Mouse (Mus musculus) lung, adult 18-20 months (tissue): ENCODE results near the gene Slc10a4.

Experiments used
- DNase-seq, 2 experiments: peaks; one replicate each; pipeline ENCODE4 v3.0.0; 2022; ENCODE audit warnings: mixed read lengths in 2 of 2

Gene Slc10a4

DNA sequence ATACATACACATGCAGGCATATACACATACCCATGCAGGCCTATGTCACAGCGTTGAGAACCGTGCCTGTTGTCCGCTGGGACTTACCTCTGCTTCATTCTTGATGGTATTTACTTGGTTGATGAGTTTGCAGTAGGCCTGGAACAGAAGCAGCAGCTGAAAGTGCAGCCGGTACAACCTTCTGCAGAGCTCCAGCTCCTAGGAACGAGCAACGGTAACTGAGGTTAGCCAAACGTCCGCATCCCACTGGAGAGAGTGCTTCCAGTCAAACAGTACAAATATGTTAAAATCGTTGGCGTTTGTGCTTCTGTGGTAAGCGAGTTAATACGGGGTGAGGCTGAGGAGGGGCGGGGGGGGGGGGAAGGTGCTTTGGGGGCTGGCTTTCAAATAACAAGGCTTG is 17.1 kb downstream of the Slc10a4 start:
- DNase-seq = no peak

DNA sequence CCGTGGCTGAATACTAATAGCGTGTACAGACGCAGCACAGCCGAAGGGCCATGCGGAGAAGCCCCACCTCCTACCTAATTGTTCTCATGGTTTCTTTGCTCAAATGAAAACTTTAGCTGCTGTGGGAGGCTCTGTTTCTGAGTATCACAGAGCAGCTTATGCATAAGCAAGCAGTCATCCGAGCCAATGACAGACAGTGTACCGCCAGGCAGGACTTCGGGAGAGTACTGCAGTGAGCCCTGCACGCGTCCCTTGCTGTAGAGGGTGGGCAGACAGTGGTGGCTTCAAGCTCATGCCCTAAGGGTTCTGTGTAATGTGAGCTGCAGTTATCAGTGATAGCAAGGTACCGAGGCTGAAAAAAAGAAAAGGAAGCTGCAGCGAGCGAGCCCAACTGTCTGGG is 22.0 kb downstream of the Slc10a4 start:
- no peak for DNase-seq

DNA sequence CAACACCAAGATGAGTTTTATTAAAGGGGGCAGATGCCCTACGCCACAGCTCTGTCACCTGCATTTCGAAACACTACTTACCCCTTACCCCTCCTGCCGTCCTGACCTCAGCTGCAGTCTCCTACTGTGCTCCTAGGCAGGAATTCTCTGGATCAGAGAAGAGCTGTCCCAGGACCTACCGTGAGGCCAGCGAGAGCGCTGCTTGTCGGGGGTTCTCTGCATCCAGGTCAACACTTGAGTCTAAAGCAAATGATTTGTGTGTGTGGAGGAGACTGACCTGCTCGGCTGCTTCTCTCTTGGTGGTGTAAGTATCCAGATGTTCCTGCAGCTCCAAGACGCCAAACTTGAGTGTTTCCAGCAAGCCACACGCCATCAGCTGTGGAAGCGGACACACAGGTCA is 25.8 kb downstream of the Slc10a4 start:
- DNase-seq = no peak

DNA sequence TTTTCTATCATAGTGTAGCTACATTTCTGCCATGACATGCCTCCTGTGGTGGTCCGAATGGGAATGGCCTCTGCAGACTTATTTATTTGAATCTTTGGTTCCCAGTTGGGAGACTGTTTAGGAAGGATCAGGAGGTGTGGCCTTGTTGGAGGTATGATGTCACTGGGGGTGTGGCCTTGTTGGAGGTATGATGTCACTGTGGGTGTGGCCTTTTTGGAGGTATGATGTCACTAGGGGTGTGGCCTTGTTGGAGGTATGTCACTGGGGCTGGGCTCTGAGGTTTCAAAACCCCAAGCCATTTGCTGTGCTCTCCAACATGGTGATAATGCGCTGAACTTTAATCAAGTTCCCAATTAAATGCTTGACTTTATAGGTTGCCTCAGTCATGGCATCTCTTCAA is 37.4 kb downstream of the Slc10a4 start:
- no peak for DNase-seq

DNA sequence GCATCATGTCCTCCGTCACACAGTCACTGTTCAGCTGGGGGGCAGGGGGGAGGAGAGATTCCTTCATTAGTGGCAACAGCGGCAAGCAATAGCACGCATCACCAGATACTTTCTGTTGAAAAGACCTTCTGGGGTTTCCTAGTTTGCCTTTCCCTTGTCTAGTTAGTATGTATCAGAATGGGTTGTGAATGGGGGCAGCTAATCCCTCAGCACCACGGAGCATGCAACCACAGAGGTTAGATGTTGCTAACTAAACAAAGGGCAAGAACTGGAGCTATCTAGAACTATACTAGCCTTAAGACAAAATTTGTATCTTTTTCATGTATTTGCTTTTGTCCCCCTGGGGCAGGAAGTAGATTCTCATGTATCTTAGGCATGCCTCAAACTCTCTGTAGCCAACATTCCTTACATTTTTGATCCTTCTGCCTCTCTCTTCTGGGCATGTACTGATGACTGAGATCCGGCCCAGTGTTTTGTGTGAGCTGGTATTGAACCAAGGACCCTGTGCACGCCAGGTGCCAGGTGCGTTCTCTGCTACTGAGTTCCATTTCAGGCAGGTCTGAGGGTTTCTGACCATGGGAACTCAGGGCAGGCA is 41.1 kb downstream of the Slc10a4 start:
- DNase-seq = no peak

DNA sequence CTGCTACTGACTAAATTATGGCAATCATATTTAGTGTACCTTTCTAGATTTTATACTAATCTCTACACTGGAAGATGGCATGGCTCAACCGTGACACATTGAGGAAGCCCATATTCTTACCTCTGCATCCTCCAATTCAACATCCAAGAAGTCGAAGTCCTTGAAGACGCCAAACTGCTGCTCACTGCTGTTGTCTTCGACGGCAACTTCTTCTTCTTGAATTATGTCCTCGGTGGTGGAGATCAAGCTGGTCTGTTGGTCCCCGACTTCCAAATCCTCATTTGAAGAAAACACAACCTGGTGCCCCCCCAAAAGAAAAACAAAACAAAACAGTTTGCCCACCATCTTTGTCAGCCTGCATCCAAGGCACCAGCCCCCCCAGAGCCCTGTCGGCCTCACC is 47.2 kb downstream of the Slc10a4 start:
- DNase-seq = no peak

DNA sequence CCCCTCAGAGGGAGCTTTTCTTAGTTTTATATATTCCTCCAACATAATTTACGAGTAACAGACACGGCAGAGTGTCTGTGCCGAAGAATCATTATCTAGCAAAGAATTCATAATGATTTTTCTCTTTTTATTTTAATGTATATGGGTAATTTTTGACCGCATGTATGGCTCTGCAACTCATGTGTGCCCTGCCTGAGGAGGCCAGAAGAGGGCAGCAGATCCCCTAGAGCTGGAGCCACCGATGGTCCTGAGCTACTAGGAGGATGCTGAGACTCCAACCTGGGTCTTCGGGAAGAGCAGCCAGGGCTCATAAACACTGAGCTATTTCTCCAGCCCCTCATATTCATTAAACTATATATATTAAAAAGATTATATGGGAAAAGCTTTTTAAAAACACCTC is 49.8 kb downstream of the Slc10a4 start:
- no peak for DNase-seq

DNA sequence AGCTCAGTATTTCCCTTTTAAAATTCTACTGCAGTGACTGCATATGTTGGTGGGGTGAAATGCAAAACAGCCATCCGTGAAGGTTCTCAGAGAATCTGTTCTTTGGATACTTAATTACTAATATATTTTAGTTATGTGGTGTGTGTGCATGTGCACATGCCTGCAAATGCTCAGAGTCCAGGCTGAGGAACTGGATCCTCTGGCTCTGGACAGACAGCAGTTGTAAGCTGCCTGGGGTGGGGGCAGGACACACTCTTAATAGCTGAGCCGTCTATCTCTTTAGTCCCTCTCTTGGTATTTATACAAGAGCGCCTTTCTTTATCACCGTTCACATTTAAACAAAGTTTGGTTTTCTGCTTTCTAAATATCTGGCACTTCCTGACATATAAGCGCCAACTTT is 50.3 kb downstream of the Slc10a4 start:
- DNase-seq = no peak

DNA sequence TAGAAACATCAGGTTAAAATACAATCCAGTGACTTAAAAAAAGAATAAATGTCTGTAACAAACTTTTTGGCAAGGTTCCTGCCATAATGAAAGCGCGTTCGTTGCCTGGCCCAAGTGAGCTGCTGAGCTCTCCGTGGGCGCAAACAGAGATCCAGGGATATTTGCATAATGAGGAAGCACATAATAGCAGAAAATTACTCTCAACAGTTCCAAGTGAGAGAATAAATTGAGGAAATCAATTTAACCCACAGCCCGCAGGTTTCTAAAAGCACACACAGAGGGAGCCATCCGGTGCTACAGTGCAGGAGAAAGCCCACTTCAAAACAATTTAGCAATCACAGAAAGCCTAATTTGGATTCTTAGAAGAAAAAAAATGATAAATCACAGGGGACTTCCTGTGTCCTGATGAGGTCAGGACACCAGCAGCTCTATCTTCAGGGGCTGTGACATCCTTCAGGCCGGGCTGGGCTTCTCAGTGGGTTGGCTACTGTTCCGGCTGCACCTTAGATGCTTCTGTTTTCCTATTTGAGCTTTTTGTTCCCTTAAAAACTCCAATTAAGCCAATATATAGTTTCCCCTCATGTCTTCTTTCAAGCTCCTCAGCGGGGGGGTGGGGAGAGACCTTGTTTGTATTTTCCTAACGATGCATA is 54.9 kb downstream of the Slc10a4 start:
- DNase-seq = no peak
